Mouse (Mus musculus) hindbrain, embryonic 10.5 days (tissue): Measurements from ENCODE around the gene Per1. TPM values are rescaled to one million over a fixed set of nuclear protein-coding genes. Genes with fewer than 3 reads are reported as not detected.
A peak's percentile ranks its signal among the peaks of the same experiment; 100 is the strongest.

Experiments
- DNase-seq: peaks from one replicate; pipeline ENCODE4 v3.0.0-alpha.2; 2017; ENCODE audit warnings: low spot score
- H3K27ac ChIP-seq: fragments of 300-500 bp; sonication (generic); 2 replicates; pipeline ENCODE4 v1.5.1; 2016; ENCODE audit warnings: mild to moderate bottlenecking, moderate library complexity
- H3K27me3 ChIP-seq: fragments of 300-500 bp; sonication (generic); 2 replicates; pipeline ENCODE4 v1.6.1; 2016; ENCODE audit warnings: mild to moderate bottlenecking; ENCODE audit not compliant: poor library complexity, insufficient read depth, severe bottlenecking
- H3K36me3 ChIP-seq: fragments of 300-500 bp; sonication (generic); 2 replicates; pipeline ENCODE4 v1.6.1; 2016; ENCODE audit warnings: mild to moderate bottlenecking, moderate library complexity
- H3K4me1 ChIP-seq: fragments of 300-500 bp; sonication (generic); replicated peaks from 2 replicates; pipeline ENCODE4 v1.6.1; 2016; ENCODE audit warnings: mild to moderate bottlenecking
- H3K4me3 ChIP-seq: fragments of 300-500 bp; sonication (generic); 2 replicates; pipeline ENCODE4 v1.5.1; 2016; ENCODE audit warnings: mild to moderate bottlenecking, moderate library complexity
- H3K9me3 ChIP-seq: fragments of 300-500 bp; sonication (generic); 2 replicates; pipeline ENCODE4 v1.6.1; 2016; ENCODE audit warnings: mild to moderate bottlenecking, moderate library complexity
- WGBS: fragments of 180-500 bp; shearing (Covaris S2); methylation state at CpG from one replicate; pipeline ENCODE4 v1.1.7; 2016; 5-methylcytosine and 5-hydroxymethylcytosine counted together
- polyA plus RNA-seq: library from polyadenylated mRNA; unstranded; fragments of >200 nt; fragmentation: Nextera tagmentation; extraction: Ambion mirVana; gene quantifications from 2 replicates; pipeline ENCODE4 v1.2.1, GENCODE M21; 2016

Gene Per1
- polyA plus RNA-seq, 1 experiment from 2014 or later: 9.8 TPM

GRCm38 (mm10) chr11:69078805-69079438 is 16.1 kb upstream of the Per1 start:
- H3K4me3 ChIP-seq: no peak overlapping the region
- no peak for DNase-seq
- no peaks in the 10 kb centered on the region for H3K36me3 ChIP-seq
- H3K27ac ChIP-seq: no peak overlapping the region
- WGBS: 80% methylated on average over 5 of the region's 5 CpGs
- no peaks in the 10 kb centered on the region for H3K9me3 ChIP-seq
- no peaks in the 10 kb centered on the region for H3K27me3 ChIP-seq
- H3K4me1 ChIP-seq: peaks cover 13% of the 10 kb centered on the region

- no peak overlapping the region for H3K27ac ChIP-seq
- DNase-seq: no peak
- H3K4me3 ChIP-seq: no peak overlapping the region
- H3K4me1 ChIP-seq: peaks cover 3% of the 10 kb centered on the region; the same call in 1 of the 2 replicates
- H3K27me3 ChIP-seq: no peaks in the 10 kb centered on the region
- no peaks in the 10 kb centered on the region for H3K9me3 ChIP-seq
- WGBS: 87% methylated on average over 15 of the region's 15 CpGs
- H3K36me3 ChIP-seq: no peaks in the 10 kb centered on the region
Observed at GRCm38 (mm10) chr11:69080102-69080854, 14.7 kb upstream of the Per1 start.

DNA sequence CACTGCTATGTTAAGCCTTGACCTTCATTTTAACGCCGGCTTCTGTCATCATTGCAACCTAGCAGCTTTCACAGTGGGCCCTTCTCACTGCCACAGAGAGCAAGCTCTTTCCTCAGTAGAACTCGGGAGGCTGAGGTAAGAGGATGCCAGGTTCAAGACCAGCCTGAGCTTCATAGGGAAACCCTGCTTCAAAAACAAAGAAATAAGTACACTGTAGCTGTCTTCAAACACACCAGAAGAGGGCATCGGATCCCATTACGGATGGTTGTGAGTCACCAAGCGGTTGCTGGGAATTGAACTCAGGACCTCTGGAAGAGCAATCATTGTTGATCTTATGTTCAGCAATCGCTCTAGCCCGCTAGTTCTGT is 14.2 kb upstream of the Per1 start:
- peaks cover 3% of the 10 kb centered on the region; the same call in 1 of the 2 replicates for H3K4me1 ChIP-seq
- no peak overlapping the region for H3K27ac ChIP-seq
- DNase-seq: no peak
- WGBS: 88% methylated on average over 8 of the region's 8 CpGs
- H3K9me3 ChIP-seq: no peaks in the 10 kb centered on the region
- no peaks in the 10 kb centered on the region for H3K36me3 ChIP-seq
- no peak overlapping the region for H3K4me3 ChIP-seq
- H3K27me3 ChIP-seq: no peaks in the 10 kb centered on the region

DNA sequence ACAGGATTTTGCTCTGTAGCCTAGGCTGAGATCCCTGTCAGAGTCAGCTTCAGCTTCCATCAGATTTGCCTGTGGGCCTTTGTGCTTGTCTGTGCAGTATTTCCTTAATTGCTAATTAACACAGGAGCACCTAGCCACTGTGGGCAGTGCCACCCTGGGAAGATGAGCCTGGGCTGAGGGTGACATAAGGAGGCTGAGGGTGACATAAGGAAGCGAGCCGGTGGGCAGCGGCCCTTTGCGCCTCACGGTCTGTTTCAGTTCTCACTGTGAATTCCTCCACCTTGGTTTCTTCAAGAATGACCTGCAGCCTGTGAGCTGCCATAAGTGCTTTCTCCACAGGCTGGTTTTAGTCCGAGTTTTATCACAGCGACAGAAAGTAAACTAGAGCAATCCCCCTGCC is 13.4 kb upstream of the Per1 start:
- no peak for DNase-seq
- H3K27ac ChIP-seq: no peak overlapping the region

GRCm38 (mm10) chr11:69085608-69086007 is 9.4 kb upstream of the Per1 start:
- Histone ChIP-seq H3K4me1 (peaks cover 35% of the 10 kb centered on the region), H3K36me3 (peaks cover 11% of the 10 kb centered on the region)
- WGBS: 71% methylated on average over 6 of the region's 6 CpGs

More for the DNA sequence above, 13.4 kb upstream of the Per1 start:
- H3K36me3 ChIP-seq: no peaks in the 10 kb centered on the region
- H3K4me1 ChIP-seq: peaks cover 3% of the 10 kb centered on the region; the same call in 1 of the 2 replicates
- no peaks in the 10 kb centered on the region for H3K27me3 ChIP-seq
- WGBS: 89% methylated on average over 7 of the region's 7 CpGs
- no peaks in the 10 kb centered on the region for H3K9me3 ChIP-seq
- no peak overlapping the region for H3K4me3 ChIP-seq

GRCm38 (mm10) chr11:69086390-69086789 is 8.6 kb upstream of the Per1 start:
- 67% methylated on average over 6 of the region's 6 CpGs for WGBS
- Histone ChIP-seq H3K4me1 (peaks cover 37% of the 10 kb centered on the region), H3K27me3 (no peaks in the 10 kb centered on the region), H3K9me3 (no peaks in the 10 kb centered on the region), H3K4me3 (no peak overlapping the region), H3K27ac (peak overlapping the region; percentile 71; the same call in 1 of the 2 replicates), H3K36me3 (peaks cover 19% of the 10 kb centered on the region)
- no peak for DNase-seq

More at GRCm38 (mm10) chr11:69085608-69086007, 9.4 kb upstream of the Per1 start:
- Histone ChIP-seq H3K9me3 (no peaks in the 10 kb centered on the region), H3K27ac (no peak overlapping the region), H3K4me3 (no peak overlapping the region), H3K27me3 (no peaks in the 10 kb centered on the region)
- DNase-seq: no peak

DNA sequence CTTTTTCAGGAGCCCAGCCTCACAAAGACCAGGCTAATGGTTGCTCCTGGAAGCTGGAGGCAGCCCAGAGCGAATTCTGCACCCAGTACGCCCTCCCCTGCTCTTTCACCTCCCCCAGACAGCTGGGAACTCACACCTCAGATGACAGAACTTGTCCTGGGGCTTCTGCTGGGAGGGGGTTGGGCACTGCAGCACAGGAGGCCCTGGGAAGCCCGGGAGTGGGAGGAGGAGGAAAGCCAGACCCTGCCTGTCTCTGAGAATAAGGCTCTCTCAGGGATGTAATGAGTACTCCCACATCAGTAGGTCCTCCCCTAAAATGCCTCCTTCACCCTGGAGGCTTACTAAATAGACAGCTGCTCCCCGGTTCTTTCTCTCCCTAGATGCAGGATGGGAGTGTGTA is 7.9 kb upstream of the Per1 start:
- Histone ChIP-seq H3K36me3 (peaks cover 26% of the 10 kb centered on the region), H3K27ac (peak overlapping the region; percentile 71), H3K4me3 (no peak overlapping the region; the same call in 1 of the 2 replicates), H3K9me3 (no peaks in the 10 kb centered on the region), H3K27me3 (no peaks in the 10 kb centered on the region), H3K4me1 (peaks cover 42% of the 10 kb centered on the region)
- WGBS: 43% methylated on average over 4 of the region's 4 CpGs
- no peak for DNase-seq

DNA sequence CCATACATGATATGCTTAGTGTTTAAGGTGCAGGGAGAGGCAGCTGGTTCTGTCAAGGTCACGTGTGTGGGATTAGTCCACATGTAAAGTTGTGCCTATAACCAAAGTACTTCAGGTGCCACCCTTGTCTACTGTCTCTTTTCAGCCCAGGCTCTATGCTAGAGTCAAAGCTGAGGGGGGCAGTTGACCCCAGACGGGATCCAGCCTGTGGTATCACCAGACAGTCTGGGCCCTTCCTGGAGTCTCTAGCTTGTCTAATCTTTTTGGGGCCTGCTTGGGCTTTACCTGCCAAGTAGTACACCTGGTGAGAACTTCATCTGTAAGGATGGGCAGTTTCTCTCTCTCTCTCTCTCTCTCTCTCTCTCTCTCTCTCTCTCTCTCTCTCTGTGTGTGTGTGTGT is 7.4 kb upstream of the Per1 start:
- no peak for DNase-seq
- no peaks in the 10 kb centered on the region for H3K9me3 ChIP-seq
- H3K36me3 ChIP-seq: peaks cover 30% of the 10 kb centered on the region
- peak overlapping the region; percentile 100 for H3K27ac ChIP-seq
- H3K4me1 ChIP-seq: peaks cover 42% of the 10 kb centered on the region
- peak overlapping the region; percentile 100 for H3K4me3 ChIP-seq
- H3K27me3 ChIP-seq: no peaks in the 10 kb centered on the region
- 69% methylated on average over 2 of the region's 2 CpGs for WGBS

- peak within 1 kb of the TSS; percentile 100 for H3K4me3 ChIP-seq
- H3K36me3 ChIP-seq: peaks cover 33% of the 10 kb centered on the region
- no peaks in the 10 kb centered on the region for H3K9me3 ChIP-seq
- no peaks in the 10 kb centered on the region for H3K27me3 ChIP-seq
- peak within 1 kb of the TSS; percentile 100 for H3K27ac ChIP-seq
- WGBS: 1% methylated on average over 67 of the region's 67 CpGs
- peaks cover 42% of the 10 kb centered on the region for H3K4me1 ChIP-seq
- peak; percentile 91 for DNase-seq
Observed at GRCm38 (mm10) chr11:69088103-69088855, 6.7 kb upstream of the Per1 start, which contains the start of gene Vamp2. Gene Vamp2, plus strand, starts transcription at chr11:69088490.

GRCm38 (mm10) chr11:69088856-69089615 is 6.0 kb upstream of the Per1 start:
- DNase-seq: no peak
- 11% methylated on average over 25 of the region's 25 CpGs for WGBS
- H3K27me3 ChIP-seq: no peaks in the 10 kb centered on the region
- no peaks in the 10 kb centered on the region for H3K9me3 ChIP-seq
- H3K4me3 ChIP-seq: peak overlapping the region; percentile 100
- peaks cover 33% of the 10 kb centered on the region for H3K36me3 ChIP-seq
- peak overlapping the region; percentile 100 for H3K27ac ChIP-seq
- H3K4me1 ChIP-seq: peaks cover 44% of the 10 kb centered on the region

GRCm38 (mm10) chr11:69089616-69090290 is 5.3 kb upstream of the Per1 start:
- H3K4me1 ChIP-seq: peaks cover 51% of the 10 kb centered on the region
- H3K4me3 ChIP-seq: peak overlapping the region; percentile 100
- no peaks in the 10 kb centered on the region for H3K27me3 ChIP-seq
- peaks cover 33% of the 10 kb centered on the region for H3K36me3 ChIP-seq
- no peak for DNase-seq
- 93% methylated on average over 12 of the region's 12 CpGs for WGBS
- peak overlapping the region; percentile 100 for H3K27ac ChIP-seq
- H3K9me3 ChIP-seq: no peaks in the 10 kb centered on the region

DNA sequence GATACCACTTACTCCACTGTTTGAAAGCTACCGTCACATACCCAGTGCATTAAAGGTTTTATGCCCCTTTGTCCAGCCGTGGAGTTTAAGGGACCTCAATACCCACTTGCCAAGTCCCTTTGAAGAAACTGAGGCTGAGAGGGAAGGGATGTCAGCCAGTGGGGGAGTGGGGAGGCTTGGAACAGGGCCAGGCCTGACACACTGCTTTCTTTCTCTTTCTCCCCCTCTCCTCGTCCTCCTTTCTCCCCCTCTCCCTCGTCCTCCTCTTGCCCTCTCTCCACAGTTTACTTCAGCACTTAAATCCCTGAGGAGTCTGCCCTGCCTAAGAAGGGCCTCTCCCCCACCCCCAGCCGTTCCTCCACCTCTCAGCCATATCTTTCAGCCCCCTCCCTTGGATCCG is 4.7 kb upstream of the Per1 start:
- Histone ChIP-seq H3K27ac (no peak overlapping the region), H3K4me3 (peak overlapping the region; percentile 100), H3K9me3 (no peaks in the 10 kb centered on the region), H3K27me3 (no peaks in the 10 kb centered on the region), H3K4me1 (peaks cover 56% of the 10 kb centered on the region), H3K36me3 (peaks cover 33% of the 10 kb centered on the region)
- 71% methylated on average over 6 of the region's 6 CpGs for WGBS
- no peak for DNase-seq
